Mouse (Mus musculus) C2C12 (cell line): Measurements from ENCODE around the gene Hoxa4.

Source experiments
- CTCF ChIP-seq: IDR thresholded peaks from one replicate; pipeline ENCODE4 v1.5.1; 2011; ENCODE audit not compliant: control insufficient read depth, insufficient read depth, insufficient read length
- MYOD1 ChIP-seq: IDR thresholded peaks from one replicate; pipeline ENCODE4 v1.6.1; 2011; ENCODE audit warnings: low read depth; ENCODE audit not compliant: control insufficient read depth, insufficient read length
- USF1 ChIP-seq: IDR thresholded peaks from one replicate; pipeline ENCODE4 v1.6.1; 2011; ENCODE audit warnings: low read depth, mild to moderate bottlenecking, control low read depth, moderate library complexity

- TF ChIP-seq CTCF (no peak), MYOD1 (no peak), USF1 (no peak)
Measured at GRCm38 (mm10) chr6:52159979-52160378, 31.6 kb downstream of the Hoxa4 start.
